Mouse (Mus musculus) 3T3-L1 (cell line): ENCODE results near the gene Sema3b.

Experiments used
- DNase-seq: peaks from one replicate; pipeline ENCODE4 v3.0.0-alpha.2; 2015; ENCODE audit warnings: low read depth, low spot score

Sema3b gene

GRCm38 (mm10) chr9:107548820-107549219, 60.2 kb downstream of the Sema3b start:
- DNase-seq: no peak

- no peak for DNase-seq
Observed at GRCm38 (mm10) chr9:107547957-107548356, 61.1 kb downstream of the Sema3b start.
